Mouse (Mus musculus): ENCODE measurements around the gene Ppfia1.

Ppfia1 gene

GRCm38 (mm10) chr7:144480314-144480713 is 73.2 kb downstream of the Ppfia1 start:
- DNase-seq: no peak

GRCm38 (mm10) chr7:144479569-144479968 is 74.0 kb downstream of the Ppfia1 start:
- no peak for DNase-seq

DNA sequence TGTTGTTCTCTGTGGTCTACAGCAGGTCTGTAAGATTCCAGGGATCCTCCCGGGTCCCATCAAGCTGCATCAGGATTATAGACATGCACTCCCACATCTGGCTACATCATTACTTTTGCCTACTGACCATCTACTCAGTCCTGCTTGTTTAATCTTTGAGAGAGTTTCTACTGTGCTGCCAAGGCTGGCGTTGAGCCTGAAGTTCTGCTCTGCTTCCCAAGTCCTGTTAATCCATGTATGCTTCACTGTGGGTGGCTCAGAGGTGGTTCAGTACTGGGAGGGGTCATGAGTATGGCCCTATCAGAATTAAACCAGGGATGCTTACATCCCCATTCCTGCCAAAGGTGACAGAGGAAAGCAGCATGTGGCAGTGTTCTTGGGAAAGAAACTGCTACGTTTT is 77.8 kb downstream of the Ppfia1 start:
- DNase-seq: peak; percentile 85

DNA sequence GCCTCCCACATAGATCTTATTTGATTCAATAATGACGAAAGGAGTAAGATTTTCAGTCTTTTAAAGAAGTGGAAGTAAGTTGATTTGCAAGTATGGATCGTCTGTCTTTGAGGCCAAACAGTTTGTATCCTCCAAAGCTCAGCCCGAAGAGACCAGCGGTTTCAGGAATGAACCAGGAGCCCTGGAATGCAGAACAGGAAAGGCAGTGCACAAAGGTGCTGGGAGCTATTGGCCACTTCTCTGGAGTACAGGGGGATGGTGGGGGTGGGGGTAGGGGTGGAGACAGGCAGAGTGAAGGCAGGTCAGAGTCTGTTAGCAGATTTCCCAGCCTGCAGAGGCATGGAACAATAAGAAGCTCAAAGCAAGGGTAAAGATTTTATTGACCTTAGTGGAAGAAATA is 80.0 kb downstream of the Ppfia1 start:
- DNase-seq: no peak

- DNase-seq: no peak
These were observed 82.4 kb downstream of the Ppfia1 start for GRCm38 (mm10) chr7:144471103-144471502.

DNA sequence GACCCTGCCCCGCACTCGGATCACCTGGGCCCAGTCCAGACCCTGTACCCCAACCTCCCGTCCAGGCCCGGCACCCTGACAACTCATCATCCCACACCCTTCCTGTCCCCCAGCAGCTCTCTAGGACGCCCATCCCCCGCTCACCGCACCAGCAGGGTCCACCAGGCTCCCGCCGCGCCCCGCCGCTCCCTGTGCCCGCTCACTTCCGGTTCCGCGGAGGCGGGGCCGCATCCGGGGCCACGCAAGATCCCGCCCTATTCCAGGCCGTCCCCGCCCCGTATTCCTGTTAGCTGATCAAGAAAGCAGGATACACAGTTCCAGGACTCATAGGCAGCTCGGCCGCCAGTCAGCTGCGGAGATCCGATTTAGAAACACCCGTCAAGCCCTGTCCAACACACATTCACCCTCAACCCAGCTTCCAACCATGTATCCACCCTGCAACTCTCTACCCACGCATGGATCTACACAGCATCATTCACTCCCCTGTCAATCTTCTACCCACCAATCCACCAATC is 82.9 kb downstream of the Ppfia1 start, which contains the start of gene Cttn:
TSS of gene Cttn (minus strand) at position 465 of the 515 bp plus-strand sequence.
- DNase-seq: peak; percentile 91

GRCm38 (mm10) chr7:144469908-144470544 is 83.5 kb downstream of the Ppfia1 start:
- no peak for DNase-seq

DNA sequence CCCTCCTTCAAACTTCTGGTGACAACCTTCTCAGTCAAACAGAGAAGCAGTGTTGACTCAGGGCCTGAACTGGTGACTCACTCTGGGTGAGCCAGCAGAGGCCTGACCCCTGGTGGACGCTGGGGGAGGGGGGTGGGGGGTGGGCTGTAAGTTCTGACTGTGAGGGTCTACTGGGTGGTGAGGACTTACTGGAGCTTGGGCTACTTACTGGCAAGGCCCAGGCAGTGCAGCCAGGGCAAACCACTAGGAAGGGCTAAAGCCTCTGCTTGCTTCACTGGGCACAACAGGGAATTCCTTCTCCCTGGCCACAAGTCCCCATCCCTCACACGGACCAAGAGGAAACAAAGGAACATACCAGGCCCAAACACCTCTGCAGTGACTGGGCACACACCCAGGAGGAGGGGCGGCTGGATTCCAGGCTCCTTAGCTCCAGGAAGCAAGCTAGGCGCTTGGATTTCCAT is 84.3 kb downstream of the Ppfia1 start:
- peak; percentile 77 for DNase-seq

- no peak for DNase-seq
These were observed 84.8 kb downstream of the Ppfia1 start for GRCm38 (mm10) chr7:144468741-144469140.

DNA sequence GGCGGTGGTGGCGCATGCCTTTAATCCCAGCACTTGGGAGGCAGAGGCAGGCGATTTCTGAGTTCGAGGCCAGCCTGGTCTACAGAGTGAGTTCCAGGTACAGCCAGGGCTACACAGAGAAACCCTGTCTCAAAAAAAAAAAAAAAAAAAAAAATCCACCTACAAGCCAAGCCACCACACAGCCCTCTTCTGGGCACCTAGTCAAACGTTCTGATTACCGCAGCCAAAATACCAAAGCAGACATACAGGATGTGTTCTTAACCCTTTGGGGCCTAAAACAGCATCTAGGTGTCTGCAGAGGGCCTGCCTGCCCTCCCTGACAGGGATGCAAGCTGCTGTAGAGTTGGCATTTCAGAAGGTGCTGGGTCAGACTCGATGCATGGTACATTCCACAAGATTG is 91.0 kb downstream of the Ppfia1 start:
- no peak for DNase-seq

DNA sequence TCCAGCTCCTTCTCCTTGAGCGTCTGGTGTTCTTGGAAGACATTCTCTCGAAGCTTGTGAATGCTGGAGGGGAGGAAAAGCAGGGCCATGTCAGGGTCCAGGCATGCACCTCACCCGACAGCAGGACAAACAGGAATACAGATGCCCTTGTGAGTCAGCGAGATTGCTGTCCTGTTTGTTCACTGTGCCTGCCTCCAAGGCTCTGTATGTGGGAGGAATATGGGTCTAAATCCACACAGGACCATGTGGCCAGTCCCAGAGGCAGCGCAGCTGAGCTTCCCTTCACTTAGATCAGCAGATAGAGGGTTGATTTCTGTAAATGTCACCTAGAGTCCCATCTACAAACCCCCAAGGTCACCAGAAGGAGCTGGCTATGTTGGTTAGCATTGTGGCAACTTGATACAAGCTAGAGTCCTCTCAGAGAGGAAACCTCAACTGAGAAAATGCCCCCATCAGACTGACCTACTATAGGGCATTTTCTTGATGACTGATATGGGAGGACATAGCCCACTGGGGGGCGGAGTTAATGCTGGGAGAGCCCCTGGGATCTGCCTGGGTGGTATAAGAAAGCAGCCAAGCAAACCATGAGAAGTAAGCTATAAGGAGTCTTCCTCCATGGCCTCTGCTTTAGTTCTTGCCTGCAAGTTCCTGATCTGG is 92.2 kb downstream of the Ppfia1 start:
- no peak for DNase-seq

- DNase-seq: no peak
These were observed 94.6 kb downstream of the Ppfia1 start for GRCm38 (mm10) chr7:144458881-144459280.

GRCm38 (mm10) chr7:144450661-144451060 is 102.9 kb downstream of the Ppfia1 start:
- no peak for DNase-seq

DNA sequence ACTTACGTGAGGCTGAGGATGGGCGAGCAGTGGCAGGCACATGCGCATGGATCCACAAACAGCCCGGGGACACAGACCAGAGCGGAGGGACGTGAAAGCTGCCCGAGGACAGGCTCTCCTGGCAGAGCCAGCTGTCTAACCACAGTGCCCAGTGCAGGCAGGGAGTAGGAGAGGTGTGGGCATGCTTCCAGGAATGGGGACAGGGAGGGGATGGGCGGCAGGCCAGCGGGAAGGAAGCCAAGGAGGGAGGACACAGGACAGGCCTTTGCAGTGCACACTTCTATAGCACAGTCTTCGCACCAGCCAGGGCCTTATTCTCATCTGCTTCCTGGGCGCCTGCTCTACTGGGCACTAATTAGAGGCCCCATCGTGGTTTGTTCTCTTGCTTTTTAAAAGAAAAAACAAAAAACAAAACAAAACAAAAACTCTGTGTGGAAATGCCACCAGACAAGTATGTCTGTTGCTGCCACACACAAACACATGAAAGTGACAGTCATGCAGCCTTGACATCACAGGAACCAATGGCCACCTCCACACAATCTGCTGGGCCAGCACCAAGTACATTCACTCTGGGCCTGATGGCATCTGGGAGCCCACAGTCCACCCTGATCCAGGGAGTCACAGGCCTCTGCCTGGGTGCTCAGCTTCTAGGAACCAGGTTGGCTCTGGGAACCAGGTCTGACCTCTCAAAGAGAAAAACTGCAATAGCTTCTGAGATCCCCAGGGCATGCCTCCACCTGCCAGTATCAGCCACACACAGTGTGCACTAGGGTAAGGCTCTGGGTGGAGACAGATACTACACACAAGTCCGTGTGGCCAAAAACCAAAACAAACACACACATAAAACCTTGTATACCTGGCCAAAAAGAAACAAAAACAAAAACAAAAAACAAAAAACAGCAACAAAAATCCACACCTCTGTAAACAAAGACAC is 103.6 kb downstream of the Ppfia1 start:
- peak; percentile 88 for DNase-seq

- no peak for DNase-seq
These were observed 105.3 kb downstream of the Ppfia1 start for GRCm38 (mm10) chr7:144448186-144448585.

DNA sequence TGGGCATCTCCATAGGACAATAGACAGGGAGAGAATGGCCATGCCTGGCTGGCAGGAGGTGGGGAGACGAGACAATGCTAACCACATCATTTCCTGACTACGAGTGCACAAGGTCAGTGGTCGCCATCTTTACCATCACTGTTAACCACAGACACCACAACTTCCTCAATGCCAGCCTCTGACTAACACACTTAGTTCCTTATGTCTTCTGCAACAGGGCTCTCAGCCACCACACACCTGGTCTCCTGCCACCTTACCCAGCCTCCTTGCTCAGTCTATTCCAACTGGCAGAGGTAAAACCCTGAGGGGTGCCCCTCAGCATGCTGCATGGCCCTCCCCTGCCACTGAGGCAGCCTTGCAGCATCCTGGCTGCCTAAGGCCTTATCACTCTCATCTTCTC is 106.4 kb downstream of the Ppfia1 start:
- no peak for DNase-seq

GRCm38 (mm10) chr7:144444788-144445187 is 108.7 kb downstream of the Ppfia1 start:
- DNase-seq: no peak

DNA sequence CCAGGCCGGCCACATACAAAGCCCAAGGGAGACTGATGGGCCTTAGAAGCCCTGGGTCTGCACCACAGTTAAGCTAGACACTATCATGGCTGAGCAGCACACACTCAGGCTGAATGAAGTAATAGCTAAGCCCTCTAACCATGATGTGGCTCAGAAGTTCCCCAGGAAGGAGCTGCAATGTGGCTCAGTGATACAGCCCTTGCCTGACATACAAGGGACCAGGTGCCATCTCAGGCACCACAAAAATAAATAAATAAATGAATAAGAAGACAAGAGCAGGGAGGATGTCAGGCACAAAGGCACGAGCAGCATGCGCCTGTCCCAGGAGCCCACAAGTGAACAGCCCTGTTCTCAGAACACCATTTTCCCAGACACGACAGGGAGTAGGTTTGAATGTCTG is 111.6 kb downstream of the Ppfia1 start:
- DNase-seq: no peak

GRCm38 (mm10) chr7:144441466-144441865 is 112.1 kb downstream of the Ppfia1 start:
- no peak for DNase-seq

DNA sequence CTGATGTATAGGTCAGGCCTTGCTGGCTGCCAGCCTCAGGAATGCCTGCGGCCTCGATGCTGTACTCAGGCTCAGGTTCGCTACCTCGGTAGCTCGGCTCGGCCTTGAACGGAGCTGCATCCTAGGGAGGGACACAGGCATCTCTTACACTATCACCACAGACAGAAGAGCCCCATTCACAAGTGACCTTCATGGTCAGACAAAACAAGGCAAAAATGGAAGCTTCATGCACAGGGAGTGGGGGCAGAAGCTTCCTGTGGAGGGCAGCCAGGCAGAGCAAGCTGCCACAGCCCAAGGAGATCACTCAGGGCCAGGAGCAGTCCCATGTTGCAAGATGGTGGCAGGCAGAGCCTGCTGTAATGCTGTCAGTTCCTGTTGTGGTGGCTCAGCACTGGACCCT is 114.7 kb downstream of the Ppfia1 start:
- no peak for DNase-seq

DNA sequence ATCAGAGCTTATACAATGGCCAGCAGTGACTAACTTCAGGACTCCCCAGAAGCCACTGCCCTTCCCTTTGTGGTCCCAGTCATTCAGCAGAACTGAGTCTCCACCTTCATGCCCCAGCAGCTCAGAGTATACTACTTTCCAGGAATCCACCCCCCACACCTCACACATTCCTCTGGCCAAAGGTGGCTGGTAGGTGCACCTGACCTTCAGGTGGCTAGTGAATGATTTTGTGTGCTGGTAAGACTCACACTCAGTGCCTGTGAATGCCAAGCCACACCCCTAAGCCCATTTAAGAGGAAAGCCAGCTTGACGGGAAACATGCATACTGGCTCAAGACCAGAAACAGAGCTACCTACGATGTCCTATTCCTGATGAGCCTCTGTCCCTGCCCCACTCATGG is 120.6 kb downstream of the Ppfia1 start:
- DNase-seq: peak; percentile 70

GRCm38 (mm10) chr7:144427460-144427859 is 126.1 kb downstream of the Ppfia1 start:
- no peak for DNase-seq
